Mouse (Mus musculus): ENCODE data around the gene Hpn.

- TF ChIP-seq CTCF (IDR thresholded peaks at IDR 0.05; ENCODE audit: extremely low read depth, insufficient read depth, insufficient read length, insufficient replicate concordance) = no peak
- TF ChIP-seq POLR2A (IDR thresholded peaks at IDR 0.05; ENCODE audit: low read depth, low read length) = no peak
These were observed 25.4 kb downstream of the Hpn start for GRCm38 (mm10) chr7:31089721-31090120.
